Mouse (Mus musculus) heart, embryonic 16.5 days (tissue): ENCODE measurements around the gene Anxa2. TPM values are rescaled to one million over a fixed set of nuclear protein-coding genes. Genes with fewer than 3 reads are reported as not detected.

Experiments
- ATAC-seq: fragments of 200-750 bp; cut with Nextera tagmentation; replicated peaks from 2 replicates; pipeline ENCODE4 v1.8.0; 2017; ENCODE audit warnings: moderate number of reproducible peaks; ENCODE audit not compliant: insufficient read depth, low FRiP score; ENCODE audit errors: extremely low read depth
- H3K27ac ChIP-seq: fragments of 300-500 bp; sonication (generic); 2 replicates; pipeline ENCODE4 v1.5.1; 2014; ENCODE audit warnings: mild to moderate bottlenecking, low read length, control low read depth, moderate library complexity
- H3K27me3 ChIP-seq: fragments of 300-500 bp; sonication (generic); 2 replicates; pipeline ENCODE4 v1.6.1; 2014; ENCODE audit warnings: low read length, mixed read lengths; ENCODE audit not compliant: control insufficient read depth, insufficient read depth
- H3K36me3 ChIP-seq: fragments of 300-500 bp; sonication (generic); 2 replicates; pipeline ENCODE4 v1.6.1; 2014; ENCODE audit not compliant: control insufficient read depth, insufficient read depth
- H3K4me1 ChIP-seq: fragments of 300-500 bp; sonication (generic); 2 replicates; pipeline ENCODE4 v1.6.1; 2014; ENCODE audit warnings: low read length, mixed read lengths; ENCODE audit not compliant: control insufficient read depth, insufficient read depth
- H3K4me2 ChIP-seq: fragments of 300-500 bp; sonication (generic); 2 replicates; pipeline ENCODE4 v1.6.1; 2014; ENCODE audit warnings: low read depth, mild to moderate bottlenecking, control low read depth, low read length
- H3K4me3 ChIP-seq: fragments of 300-500 bp; sonication (generic); 2 replicates; pipeline ENCODE4 v1.5.1; 2014; ENCODE audit warnings: mild to moderate bottlenecking, control low read depth, low read length
- H3K9ac ChIP-seq: fragments of 300-500 bp; sonication (generic); 2 replicates; pipeline ENCODE4 v1.6.1; 2014; ENCODE audit warnings: low read length, control low read depth
- H3K9me3 ChIP-seq: fragments of 300-500 bp; sonication (generic); replicated peaks from 2 replicates; pipeline ENCODE4 v1.6.1; 2016; ENCODE audit warnings: low read length; ENCODE audit not compliant: control insufficient read depth
- WGBS: fragments of 180-500 bp; shearing (Covaris S2); extraction: QIAGEN DNeasy Blood & Tissue Kit; methylation state at CpG from one replicate; pipeline ENCODE4 v1.1.7; 2014; 5-methylcytosine and 5-hydroxymethylcytosine counted together
- microRNA-seq: library from miRNA; unstranded; fragments of <30 nt; microRNA quantifications from one replicate; pipeline ENCODE4, GENCODE M21; 2017
- polyA plus RNA-seq: library from polyadenylated mRNA; unstranded; fragments of >200 nt; fragmentation: Nextera tagmentation; extraction: Ambion mirVana; gene quantifications from 2 replicates; pipeline ENCODE4 v1.2.1, GENCODE M21; 2015

The Anxa2 gene
- polyA plus RNA-seq, 1 experiment from 2014 or later = 622 TPM

DNA sequence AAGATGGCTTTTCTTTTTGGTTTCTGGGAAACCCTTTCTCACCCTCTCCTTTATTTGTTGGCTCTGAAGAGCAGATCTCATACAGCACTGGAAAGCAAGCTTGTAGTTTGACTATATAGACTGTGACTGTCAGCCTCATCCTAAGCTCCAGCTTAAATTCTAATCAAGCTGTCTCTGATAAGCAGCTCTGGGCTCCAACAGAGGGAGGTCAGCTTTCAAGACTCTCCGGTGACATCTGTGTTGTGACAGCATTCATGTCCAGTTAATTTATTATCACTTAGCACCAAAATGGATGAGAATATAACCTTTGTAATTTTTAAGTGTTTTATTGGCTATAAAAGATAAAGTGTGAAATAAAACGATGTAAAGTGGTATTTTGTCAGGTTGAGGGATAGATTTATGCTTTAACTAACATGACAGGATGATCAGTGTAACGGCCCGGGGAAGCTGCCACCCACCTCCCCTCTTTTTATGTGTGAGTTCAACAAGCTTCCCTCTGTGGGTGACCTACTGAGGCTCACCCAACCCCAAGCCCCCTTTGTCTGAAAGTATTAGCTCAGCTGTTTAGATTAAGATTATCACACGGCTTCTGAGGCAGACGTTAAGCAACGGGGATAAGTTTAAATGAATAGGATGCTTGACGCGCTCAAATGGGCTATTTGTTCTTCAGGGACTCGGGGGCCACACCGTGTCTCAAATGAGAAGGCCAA is 58.6 kb downstream of the Anxa2 start:
- H3K4me1 ChIP-seq = no peaks in the 10 kb centered on the region
- H3K27me3 ChIP-seq = no peaks in the 10 kb centered on the region; the same call in 1 of the 2 replicates
- ATAC-seq = no peak
- WGBS = 42% methylated on average over 11 of the region's 11 CpGs
- H3K4me3 ChIP-seq = no peak overlapping the region
- no peak overlapping the region for H3K27ac ChIP-seq
- no peaks in the 10 kb centered on the region for H3K9me3 ChIP-seq
- no peak overlapping the region for H3K4me2 ChIP-seq
- no peak overlapping the region for H3K9ac ChIP-seq
- no peaks in the 10 kb centered on the region for H3K36me3 ChIP-seq

DNA sequence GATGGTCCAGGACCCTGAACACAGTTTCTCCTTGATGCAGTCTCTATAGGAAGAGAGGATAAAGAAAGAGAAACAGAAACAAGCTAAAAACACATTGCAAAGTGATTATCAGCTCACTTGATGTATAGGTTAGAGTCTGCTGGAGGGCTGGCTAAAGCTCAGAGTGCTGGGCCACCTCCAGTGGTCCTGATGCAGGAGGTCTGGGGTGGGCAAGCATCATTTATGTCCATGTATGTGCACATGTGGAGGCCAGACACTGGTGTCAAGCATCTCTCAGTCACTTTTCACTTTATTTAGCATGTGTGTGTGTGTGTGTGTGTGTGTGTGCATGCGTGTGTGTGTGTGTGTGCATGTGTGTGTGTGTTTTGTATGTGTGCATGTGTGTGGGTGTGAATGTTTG is 59.3 kb downstream of the Anxa2 start:
- 58% methylated on average over 1 of the region's 1 CpGs for WGBS
- Histone ChIP-seq H3K4me2 (no peak overlapping the region), H3K27ac (no peak overlapping the region), H3K27me3 (no peaks in the 10 kb centered on the region), H3K4me3 (no peak overlapping the region), H3K36me3 (no peaks in the 10 kb centered on the region), H3K9ac (no peak overlapping the region), H3K9me3 (no peaks in the 10 kb centered on the region), H3K4me1 (peaks cover 3% of the 10 kb centered on the region)
- ATAC-seq = no peak

DNA sequence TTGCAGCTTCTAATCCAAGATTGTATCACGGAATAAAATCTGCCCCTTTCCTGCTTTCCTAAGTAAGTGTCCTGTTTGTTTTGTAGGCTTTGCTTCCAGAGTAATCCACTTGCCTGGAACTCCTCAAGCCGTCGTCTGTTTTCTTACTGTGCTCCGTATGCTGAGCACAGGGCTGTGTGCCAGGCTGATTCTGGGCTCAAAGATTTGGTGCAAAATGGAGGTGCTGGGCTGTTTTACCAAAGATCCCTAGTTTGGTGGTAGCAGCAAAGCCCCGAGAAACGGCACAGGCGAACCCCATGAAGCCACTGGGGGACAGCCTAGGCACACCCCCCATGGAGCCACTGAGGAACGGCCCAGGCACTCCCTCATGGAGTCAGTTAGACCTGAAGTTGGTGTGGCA is 60.8 kb downstream of the Anxa2 start:
- no peak for ATAC-seq
- no peaks in the 10 kb centered on the region for H3K36me3 ChIP-seq
- H3K9ac ChIP-seq = no peak overlapping the region
- no peak overlapping the region for H3K4me2 ChIP-seq
- H3K27me3 ChIP-seq = no peaks in the 10 kb centered on the region
- H3K27ac ChIP-seq = no peak overlapping the region
- H3K9me3 ChIP-seq = no peaks in the 10 kb centered on the region
- H3K4me1 ChIP-seq = peaks cover 6% of the 10 kb centered on the region
- no peak overlapping the region for H3K4me3 ChIP-seq
- WGBS = 59% methylated on average over 8 of the region's 8 CpGs

DNA sequence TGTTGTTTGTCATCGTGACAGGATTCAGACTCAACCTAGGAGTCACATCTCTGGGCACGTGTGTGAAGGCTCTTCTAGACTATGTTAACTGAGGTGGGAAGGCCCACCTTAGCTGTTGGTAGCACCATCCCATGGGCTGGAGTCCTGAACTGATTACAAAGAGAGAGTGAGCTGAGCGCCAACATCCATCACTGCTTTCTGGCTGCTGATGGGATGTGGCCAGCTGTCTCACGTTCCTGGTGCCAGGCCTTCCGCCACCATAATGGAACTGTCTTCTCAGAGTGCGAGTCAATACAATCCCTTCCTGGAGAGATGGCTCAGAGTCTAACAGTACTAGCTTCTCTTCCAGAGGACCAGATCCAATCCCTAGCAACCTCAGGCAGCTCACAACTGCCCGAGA is 62.0 kb downstream of the Anxa2 start:
- no peak for ATAC-seq

DNA sequence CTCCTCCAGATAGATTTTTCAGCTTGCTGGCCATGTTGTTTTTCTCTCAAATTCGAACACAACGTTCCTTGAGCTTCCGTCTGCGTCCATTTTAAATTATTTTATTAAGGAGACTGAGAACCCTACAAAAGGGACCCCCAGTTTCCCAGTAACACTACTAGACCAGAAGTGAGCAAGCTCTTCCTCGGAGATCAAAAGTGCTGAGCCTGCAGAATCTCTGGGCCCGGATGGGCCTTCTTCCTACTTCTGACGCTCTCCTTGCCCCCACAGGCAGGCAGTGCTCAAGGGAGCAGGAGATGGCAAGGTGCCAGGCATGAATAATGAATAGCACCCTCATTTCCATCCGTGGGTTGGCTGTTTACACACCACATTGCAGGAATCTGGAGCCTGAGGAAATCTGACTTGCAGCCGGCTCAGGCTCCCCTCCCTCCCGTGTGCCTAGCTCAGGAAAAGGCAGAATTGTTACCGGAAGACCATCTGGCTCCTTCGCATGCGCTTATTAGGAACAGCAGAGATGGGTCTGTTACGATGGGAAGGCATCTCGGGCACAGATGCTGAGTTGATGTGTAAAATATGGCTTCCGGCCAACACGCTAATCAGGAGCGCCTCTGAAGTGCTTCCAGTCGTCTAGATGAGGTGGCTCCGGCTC is 64.1 kb downstream of the Anxa2 start:
- ATAC-seq = 0 out of 2 replicates have a peak, but pooled peaks have one; percentile 32
- no peaks in the 10 kb centered on the region for H3K36me3 ChIP-seq
- H3K9ac ChIP-seq = no peak overlapping the region
- H3K27ac ChIP-seq = no peak overlapping the region
- H3K27me3 ChIP-seq = no peaks in the 10 kb centered on the region
- H3K4me2 ChIP-seq = peak overlapping the region; percentile 24; the same call in 1 of the 2 replicates
- no peak overlapping the region for H3K4me3 ChIP-seq
- H3K4me1 ChIP-seq = peaks cover 6% of the 10 kb centered on the region
- WGBS = 45% methylated on average over 20 of the region's 20 CpGs
- no peaks in the 10 kb centered on the region for H3K9me3 ChIP-seq

More for the DNA sequence above, 62.0 kb downstream of the Anxa2 start:
- H3K9me3 ChIP-seq = no peaks in the 10 kb centered on the region
- H3K27me3 ChIP-seq = no peaks in the 10 kb centered on the region
- H3K27ac ChIP-seq = no peak overlapping the region
- no peak overlapping the region for H3K9ac ChIP-seq
- H3K4me3 ChIP-seq = no peak overlapping the region
- no peaks in the 10 kb centered on the region for H3K36me3 ChIP-seq
- no peak overlapping the region for H3K4me2 ChIP-seq
- peaks cover 6% of the 10 kb centered on the region for H3K4me1 ChIP-seq
- 85% methylated on average over 7 of the region's 7 CpGs for WGBS

Small RNA genes within 50 kb of the gene (microRNA-seq; reads per million reads assigned to microRNA genes)
- gene Mir3109 = 2.0 reads per million, percentile 4 among the genes with 10 or more reads in this experiment

Other genes starting within 250 kb of the Anxa2 start
- 11.3 and 12.6 TPM in 2 replicates for gene Ice2, start 55.7 kb upstream of the Anxa2 start, polyA plus RNA-seq